Mouse (Mus musculus): ENCODE results near the gene Nell2. TPM values are rescaled to one million over a fixed set of nuclear protein-coding genes. Genes with fewer than 3 reads are reported as not detected.

The Nell2 gene
- total RNA-seq, 1 experiment from 2014 or later: not detected

GRCm38 (mm10) chr15:95481585-95481984 lies 46.8 kb downstream of the Nell2 start:
- no peak for ATAC-seq (replicated peaks; ENCODE audit: low read depth, poor library complexity, severe bottlenecking)

- no peak for ATAC-seq (replicated peaks; ENCODE audit: low read depth, poor library complexity, severe bottlenecking)
These were observed 51.9 kb downstream of the Nell2 start for GRCm38 (mm10) chr15:95476440-95476839.

GRCm38 (mm10) chr15:95473976-95474375 lies 54.4 kb downstream of the Nell2 start:
- no peak for ATAC-seq (replicated peaks; ENCODE audit: low read depth, poor library complexity, severe bottlenecking)

GRCm38 (mm10) chr15:95467195-95467594 lies 61.2 kb downstream of the Nell2 start:
- ATAC-seq (replicated peaks; ENCODE audit: low read depth, poor library complexity, severe bottlenecking): no peak

- ATAC-seq (replicated peaks; ENCODE audit: low read depth, poor library complexity, severe bottlenecking): no peak
These were observed 68.3 kb downstream of the Nell2 start for GRCm38 (mm10) chr15:95460041-95460566.

GRCm38 (mm10) chr15:95444586-95444985 lies 83.8 kb downstream of the Nell2 start:
- ATAC-seq (replicated peaks; ENCODE audit: low read depth, poor library complexity, severe bottlenecking): no peak

- ATAC-seq (replicated peaks; ENCODE audit: low read depth, poor library complexity, severe bottlenecking): no peak
These were observed 90.6 kb downstream of the Nell2 start for GRCm38 (mm10) chr15:95437740-95438139.

GRCm38 (mm10) chr15:95436261-95436660 lies 92.1 kb downstream of the Nell2 start:
- no peak for ATAC-seq (replicated peaks; ENCODE audit: low read depth, poor library complexity, severe bottlenecking)

- ATAC-seq (replicated peaks; ENCODE audit: low read depth, poor library complexity, severe bottlenecking): no peak
These were observed 97.1 kb downstream of the Nell2 start for GRCm38 (mm10) chr15:95431156-95431799.

GRCm38 (mm10) chr15:95430000-95430399 lies 98.4 kb downstream of the Nell2 start:
- ATAC-seq (replicated peaks; ENCODE audit: low read depth, poor library complexity, severe bottlenecking): no peak

- no peak for ATAC-seq (replicated peaks; ENCODE audit: low read depth, poor library complexity, severe bottlenecking)
These were observed 100.2 kb downstream of the Nell2 start for GRCm38 (mm10) chr15:95428003-95428663.

GRCm38 (mm10) chr15:95425085-95425484 lies 103.3 kb downstream of the Nell2 start:
- no peak for ATAC-seq (replicated peaks; ENCODE audit: low read depth, poor library complexity, severe bottlenecking)

- no peak for ATAC-seq (replicated peaks; ENCODE audit: low read depth, poor library complexity, severe bottlenecking)
These were observed 106.0 kb downstream of the Nell2 start for GRCm38 (mm10) chr15:95422226-95422950.

- no peak for ATAC-seq (replicated peaks; ENCODE audit: low read depth, poor library complexity, severe bottlenecking)
These were observed 109.7 kb downstream of the Nell2 start for GRCm38 (mm10) chr15:95418641-95419040.

- ATAC-seq (replicated peaks; ENCODE audit: low read depth, poor library complexity, severe bottlenecking): no peak
These were observed 116.2 kb downstream of the Nell2 start for GRCm38 (mm10) chr15:95411949-95412741.

GRCm38 (mm10) chr15:95410213-95410843 lies 118.0 kb downstream of the Nell2 start:
- ATAC-seq (replicated peaks; ENCODE audit: low read depth, poor library complexity, severe bottlenecking): no peak

- no peak for ATAC-seq (replicated peaks; ENCODE audit: low read depth, poor library complexity, severe bottlenecking)
These were observed 138.0 kb downstream of the Nell2 start for GRCm38 (mm10) chr15:95390347-95390746.

GRCm38 (mm10) chr15:95388950-95389349 lies 139.4 kb downstream of the Nell2 start:
- no peak for ATAC-seq (replicated peaks; ENCODE audit: low read depth, poor library complexity, severe bottlenecking)

- no peak for ATAC-seq (replicated peaks; ENCODE audit: low read depth, poor library complexity, severe bottlenecking)
These were observed 147.5 kb downstream of the Nell2 start for GRCm38 (mm10) chr15:95380859-95381258.

All from common myeloid progenitor, adult 5-6 weeks (primary cell).